Mouse (Mus musculus): Measurements from ENCODE around the gene Iqce. TPM values are rescaled to one million over a fixed set of nuclear protein-coding genes. Genes with fewer than 3 reads are reported as not detected.

Gene Iqce
- polyA plus RNA-seq (2014; fragmentation: Nextera tagmentation; extraction: Ambion mirVana) = 13.4 and 18.9 TPM in 2 replicates

DNA sequence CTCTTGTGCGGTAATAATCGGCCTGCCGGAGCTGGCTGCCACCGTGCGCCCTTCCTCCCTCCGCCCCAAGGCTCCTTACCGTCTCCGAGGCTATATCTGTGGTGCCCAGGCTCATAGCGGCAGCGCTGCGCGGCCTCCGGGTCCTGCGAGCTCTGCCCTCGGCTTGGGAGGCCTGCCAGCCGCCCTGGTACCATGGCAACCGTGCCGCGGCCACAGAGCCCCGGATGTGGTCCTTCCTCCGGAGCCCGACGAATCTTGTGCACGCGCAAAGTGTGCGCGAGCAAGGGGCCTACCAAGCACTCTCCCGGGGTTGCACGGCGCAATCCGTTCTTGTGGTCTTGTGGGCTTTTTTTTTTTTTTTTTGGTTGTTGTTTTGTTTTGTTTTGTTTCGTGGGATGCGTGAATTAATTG, at the start of gene Iqce:
TSS of gene Iqce (minus strand) at position 276 of the 411 bp plus-strand sequence.
- DNase-seq (ENCODE audit: low spot score) (peak; percentile 96), ATAC-seq (peak; percentile 72)
- Histone ChIP-seq H3K9me3 (replicated peaks; ENCODE audit: control insufficient read depth, low read length) (no peaks in the 10 kb centered on the region), H3K27me3 (replicated peaks; ENCODE audit: control insufficient read depth, insufficient read depth, low read length) (no peaks in the 10 kb centered on the region), H3K36me3 (ENCODE audit: control insufficient read depth, insufficient read depth, low read length) (peaks cover 6% of the 10 kb centered on the region), H3K4me3 (ENCODE audit: low read depth, low read length) (peak within 1 kb of the TSS; percentile 81), H3K4me1 (ENCODE audit: control insufficient read depth, insufficient read depth, low read length) (peaks cover 17% of the 10 kb centered on the region), H3K4me2 (ENCODE audit: low read length) (peak within 1 kb of the TSS; percentile 89), H3K27ac (ENCODE audit: low read depth, low read length) (peak within 1 kb of the TSS; percentile 86), H3K9ac (ENCODE audit: low read length) (peak within 1 kb of the TSS; percentile 88)
- WGBS = 0% methylated on average over 33 of the region's 33 CpGs

GRCm38 (mm10) chr5:140750925-140751324, 48.7 kb upstream of the Iqce start:
- Histone ChIP-seq H3K9me3 (replicated peaks; ENCODE audit: control insufficient read depth, low read length) (0 out of 2 replicates have a peak, but pooled peaks cover 2% of the 10 kb centered on the region), H3K27me3 (replicated peaks; ENCODE audit: control insufficient read depth, insufficient read depth, low read length) (no peaks in the 10 kb centered on the region), H3K4me1 (ENCODE audit: control insufficient read depth, insufficient read depth, low read length) (peaks cover 6% of the 10 kb centered on the region; the same call in 1 of the 2 replicates), H3K4me2 (ENCODE audit: low read length) (no peak overlapping the region), H3K9ac (ENCODE audit: low read length) (no peak overlapping the region), H3K36me3 (ENCODE audit: control insufficient read depth, insufficient read depth, low read length) (0 out of 2 replicates have a peak, but pooled peaks cover 3% of the 10 kb centered on the region), H3K4me3 (ENCODE audit: low read depth, low read length) (no peak overlapping the region), H3K27ac (ENCODE audit: low read depth, low read length) (no peak overlapping the region)
- 0% methylated on average over 1 of the region's 2 CpGs for WGBS
- ATAC-seq = no peak
- DNase-seq (ENCODE audit: low spot score) = peak; percentile 36

- Histone ChIP-seq H3K4me1 (ENCODE audit: control insufficient read depth, insufficient read depth, low read length) (peaks cover 6% of the 10 kb centered on the region; the same call in 1 of the 2 replicates), H3K4me2 (ENCODE audit: low read length) (peak overlapping the region; percentile 36), H3K36me3 (ENCODE audit: control insufficient read depth, insufficient read depth, low read length) (no peaks in the 10 kb centered on the region), H3K27me3 (replicated peaks; ENCODE audit: control insufficient read depth, insufficient read depth, low read length) (no peaks in the 10 kb centered on the region), H3K27ac (ENCODE audit: low read depth, low read length) (0 out of 2 replicates have a peak overlapping the region, but pooled peaks have one; percentile 27), H3K4me3 (ENCODE audit: low read depth, low read length) (peak overlapping the region; percentile 14; the same call in 1 of the 2 replicates), H3K9me3 (replicated peaks; ENCODE audit: control insufficient read depth, low read length) (0 out of 2 replicates have a peak, but pooled peaks cover 2% of the 10 kb centered on the region), H3K9ac (ENCODE audit: low read length) (peak overlapping the region; percentile 45; the same call in 1 of the 2 replicates)
- DNase-seq (ENCODE audit: low spot score) (peak; percentile 83), ATAC-seq (peak; percentile 72)
- 15% methylated on average over 12 of the region's 12 CpGs for WGBS
Measured at GRCm38 (mm10) chr5:140749062-140749875, 47.1 kb upstream of the Iqce start.

DNA sequence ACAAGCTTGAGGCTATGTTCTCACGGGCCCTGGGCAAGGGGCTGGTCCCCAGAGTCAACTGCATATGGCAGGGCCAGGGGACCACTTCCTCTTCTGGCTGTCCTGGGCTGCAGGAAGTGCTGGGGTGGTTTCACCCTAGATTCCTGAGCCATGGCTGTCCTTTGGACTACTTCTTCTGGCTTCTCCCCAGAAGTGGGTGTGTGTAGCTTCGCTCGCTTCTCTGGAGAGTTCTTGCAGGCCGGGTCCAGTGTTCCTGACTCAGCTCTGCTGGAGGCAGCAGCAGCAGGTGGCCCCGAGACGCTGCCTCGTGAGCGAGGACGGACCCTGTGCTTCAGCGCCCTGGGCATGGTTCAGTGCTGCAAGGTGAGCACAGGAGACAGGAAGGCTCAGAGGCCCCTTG, 46.2 kb upstream of the Iqce start:
- Histone ChIP-seq H3K27ac (ENCODE audit: low read depth, low read length) (no peak overlapping the region), H3K36me3 (ENCODE audit: control insufficient read depth, insufficient read depth, low read length) (no peaks in the 10 kb centered on the region), H3K4me2 (ENCODE audit: low read length) (no peak overlapping the region), H3K27me3 (replicated peaks; ENCODE audit: control insufficient read depth, insufficient read depth, low read length) (no peaks in the 10 kb centered on the region), H3K4me3 (ENCODE audit: low read depth, low read length) (no peak overlapping the region), H3K9me3 (replicated peaks; ENCODE audit: control insufficient read depth, low read length) (0 out of 2 replicates have a peak, but pooled peaks cover 2% of the 10 kb centered on the region), H3K9ac (ENCODE audit: low read length) (no peak overlapping the region), H3K4me1 (ENCODE audit: control insufficient read depth, insufficient read depth, low read length) (peaks cover 8% of the 10 kb centered on the region; the same call in 1 of the 2 replicates)
- no peak for DNase-seq (ENCODE audit: low spot score)
- 84% methylated on average over 10 of the region's 10 CpGs for WGBS
- ATAC-seq = no peak

GRCm38 (mm10) chr5:140743706-140744131, 41.5 kb upstream of the Iqce start:
- H3K36me3 ChIP-seq (ENCODE audit: control insufficient read depth, insufficient read depth, low read length) = no peaks in the 10 kb centered on the region
- no peak overlapping the region for H3K4me3 ChIP-seq (ENCODE audit: low read depth, low read length)
- H3K4me2 ChIP-seq (ENCODE audit: low read length) = no peak overlapping the region
- H3K4me1 ChIP-seq (ENCODE audit: control insufficient read depth, insufficient read depth, low read length) = 0 out of 2 replicates have a peak, but pooled peaks cover 2% of the 10 kb centered on the region
- no peaks in the 10 kb centered on the region for H3K9me3 ChIP-seq (replicated peaks; ENCODE audit: control insufficient read depth, low read length)
- WGBS = 24% methylated on average over 12 of the region's 12 CpGs
- H3K27me3 ChIP-seq (replicated peaks; ENCODE audit: control insufficient read depth, insufficient read depth, low read length) = no peaks in the 10 kb centered on the region
- DNase-seq (ENCODE audit: low spot score) (peak; percentile 36), ATAC-seq (peak; percentile 52)
- no peak overlapping the region for H3K27ac ChIP-seq (ENCODE audit: low read depth, low read length)
- H3K9ac ChIP-seq (ENCODE audit: low read length) = no peak overlapping the region

DNA sequence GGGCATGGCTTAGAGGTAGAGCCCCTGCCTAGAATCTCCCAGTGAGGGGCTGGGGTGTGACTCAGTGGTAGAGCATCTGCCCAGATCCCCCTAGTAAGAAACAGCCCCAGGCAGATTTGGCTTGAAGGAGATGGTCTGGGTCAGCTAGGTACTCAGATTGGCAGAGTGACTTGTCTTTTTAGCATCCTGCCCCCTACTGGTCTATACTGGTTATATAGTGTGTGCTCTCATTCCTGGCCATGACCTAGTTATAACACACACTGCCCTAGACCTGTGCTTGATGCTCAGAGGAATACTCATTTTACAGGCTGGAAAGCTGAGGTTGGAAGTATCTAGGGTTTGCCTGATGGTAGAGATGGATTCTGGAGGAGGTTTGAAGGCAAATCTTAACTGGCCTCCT, 39.7 kb upstream of the Iqce start:
- Histone ChIP-seq H3K27ac (ENCODE audit: low read depth, low read length) (no peak overlapping the region), H3K36me3 (ENCODE audit: control insufficient read depth, insufficient read depth, low read length) (no peaks in the 10 kb centered on the region), H3K9ac (ENCODE audit: low read length) (no peak overlapping the region), H3K4me3 (ENCODE audit: low read depth, low read length) (no peak overlapping the region), H3K27me3 (replicated peaks; ENCODE audit: control insufficient read depth, insufficient read depth, low read length) (no peaks in the 10 kb centered on the region), H3K4me2 (ENCODE audit: low read length) (no peak overlapping the region), H3K4me1 (ENCODE audit: control insufficient read depth, insufficient read depth, low read length) (0 out of 2 replicates have a peak, but pooled peaks cover 2% of the 10 kb centered on the region), H3K9me3 (replicated peaks; ENCODE audit: control insufficient read depth, low read length) (no peaks in the 10 kb centered on the region)
- ATAC-seq = no peak
- peak; percentile 31 for DNase-seq (ENCODE audit: low spot score)

- Histone ChIP-seq H3K36me3 (ENCODE audit: control insufficient read depth, insufficient read depth, low read length) (no peaks in the 10 kb centered on the region), H3K9ac (ENCODE audit: low read length) (no peak overlapping the region), H3K4me3 (ENCODE audit: low read depth, low read length) (no peak overlapping the region), H3K4me1 (ENCODE audit: control insufficient read depth, insufficient read depth, low read length) (0 out of 2 replicates have a peak, but pooled peaks cover 2% of the 10 kb centered on the region), H3K27me3 (replicated peaks; ENCODE audit: control insufficient read depth, insufficient read depth, low read length) (peaks cover 6% of the 10 kb centered on the region; the same call in 1 of the 2 replicates), H3K4me2 (ENCODE audit: low read length) (no peak overlapping the region), H3K27ac (ENCODE audit: low read depth, low read length) (no peak overlapping the region), H3K9me3 (replicated peaks; ENCODE audit: control insufficient read depth, low read length) (no peaks in the 10 kb centered on the region)
- WGBS = 83% methylated on average over 11 of the region's 11 CpGs
- ATAC-seq (no peak), DNase-seq (ENCODE audit: low spot score) (no peak)
Measured at GRCm38 (mm10) chr5:140741040-140741439, 38.9 kb upstream of the Iqce start.

DNA sequence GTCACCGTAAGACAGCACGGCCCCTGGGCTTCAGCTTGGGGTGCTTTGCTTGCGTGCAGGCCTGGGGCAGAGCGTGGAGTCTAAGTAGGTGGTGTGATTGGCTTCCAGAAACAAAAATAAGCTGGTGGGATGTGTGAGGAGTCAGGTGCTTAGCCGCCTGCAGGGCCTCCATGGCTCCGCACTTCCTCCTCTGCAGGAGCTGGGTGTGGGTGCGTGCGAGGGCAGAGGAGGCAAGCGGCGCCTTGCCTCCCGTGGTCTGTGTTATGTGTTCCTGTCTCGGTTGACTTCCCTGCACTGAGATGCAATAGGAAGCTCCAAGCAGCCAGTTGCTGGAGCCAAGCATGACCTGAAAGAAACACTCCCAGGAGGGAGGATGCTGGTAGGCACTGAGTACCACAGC, 37.6 kb upstream of the Iqce start:
- Histone ChIP-seq H3K9me3 (replicated peaks; ENCODE audit: control insufficient read depth, low read length) (no peaks in the 10 kb centered on the region), H3K36me3 (ENCODE audit: control insufficient read depth, insufficient read depth, low read length) (no peaks in the 10 kb centered on the region), H3K27ac (ENCODE audit: low read depth, low read length) (no peak overlapping the region), H3K27me3 (replicated peaks; ENCODE audit: control insufficient read depth, insufficient read depth, low read length) (peaks cover 16% of the 10 kb centered on the region; the same call in 1 of the 2 replicates), H3K4me3 (ENCODE audit: low read depth, low read length) (no peak overlapping the region), H3K4me1 (ENCODE audit: control insufficient read depth, insufficient read depth, low read length) (peaks cover 6% of the 10 kb centered on the region; the same call in 1 of the 2 replicates), H3K4me2 (ENCODE audit: low read length) (no peak overlapping the region), H3K9ac (ENCODE audit: low read length) (no peak overlapping the region)
- ATAC-seq (no peak), DNase-seq (ENCODE audit: low spot score) (no peak)
- 90% methylated on average over 12 of the region's 12 CpGs for WGBS
